Mouse (Mus musculus) heart, postnatal 0 days (tissue): ENCODE measurements around the gene Khdc1b.

ENCODE experiments used
- CTCF ChIP-seq: IDR thresholded peaks from 2 replicates; pipeline ENCODE4 v1.5.1; 2016; ENCODE audit warnings: antibody characterized with exemption, control low read depth, low read depth
- EP300 ChIP-seq: IDR thresholded peaks from 2 replicates; pipeline ENCODE4 v1.6.1; 2016; ENCODE audit warnings: antibody characterized with exemption, low read depth

GRCm38 (mm10) chr1:21412197-21412555, 28.8 kb downstream of the Khdc1b start:
- no peak for TF ChIP-seq CTCF
- no peak for TF ChIP-seq EP300
